Mouse (Mus musculus) myocyte (in vitro differentiated cells): ENCODE data around the gene Gja6.

Source experiments
- CEBPB ChIP-seq: IDR thresholded peaks from 2 replicates; pipeline ENCODE4 v1.6.1; 2011; ENCODE audit warnings: mild to moderate bottlenecking, moderate library complexity; ENCODE audit not compliant: poor library complexity, insufficient read depth, severe bottlenecking
- E2F4 ChIP-seq: IDR thresholded peaks from one replicate; pipeline ENCODE4 v1.6.1; 2011; ENCODE audit warnings: mild to moderate bottlenecking, control low read depth, moderate library complexity; ENCODE audit not compliant: insufficient read depth
- MAX ChIP-seq: IDR thresholded peaks from one replicate; pipeline ENCODE4 v1.6.1; 2011; ENCODE audit warnings: low read depth, mild to moderate bottlenecking, control low read depth
- MYOD1 ChIP-seq, 3 experiments: IDR thresholded peaks; one replicate each; pipeline ENCODE4 v1.6.1; 2011; ENCODE audit warnings: control low read depth in 2 of 3, low read depth in 2 of 3, mild to moderate bottlenecking in 2 of 3, moderate library complexity in 1 of 3; ENCODE audit not compliant: insufficient read length in 2 of 3, control insufficient read depth in 1 of 3
- MYOG ChIP-seq, 3 experiments: IDR thresholded peaks; one replicate each; pipeline ENCODE4 v1.6.1; 2011; ENCODE audit warnings: control low read depth in 2 of 3, low read depth in 2 of 3, mild to moderate bottlenecking in 2 of 3; ENCODE audit not compliant: insufficient read length in 2 of 3, control insufficient read depth in 1 of 3, insufficient read depth in 1 of 3
- POLR2A ChIP-seq: IDR thresholded peaks from one replicate; pipeline ENCODE4 v1.6.1; 2011; ENCODE audit warnings: low read depth, mild to moderate bottlenecking, control low read depth, moderate library complexity; ENCODE audit not compliant: insufficient read length
- POLR2AphosphoS2 ChIP-seq: IDR thresholded peaks from one replicate; pipeline ENCODE4 v1.6.1; 2011; ENCODE audit warnings: low read depth, control low read depth; ENCODE audit not compliant: insufficient read length
- REST ChIP-seq: IDR thresholded peaks from one replicate; pipeline ENCODE4 v1.6.1; 2011; ENCODE audit warnings: mild to moderate bottlenecking, control low read depth, moderate library complexity; ENCODE audit not compliant: insufficient read depth, insufficient read length
- SRF ChIP-seq: IDR thresholded peaks from one replicate; pipeline ENCODE4 v1.6.1; 2011; ENCODE audit warnings: low read depth; ENCODE audit not compliant: control insufficient read depth, insufficient read length
- TCF12 ChIP-seq: IDR thresholded peaks from one replicate; pipeline ENCODE4 v1.6.1; 2011; ENCODE audit warnings: mild to moderate bottlenecking, control low read depth; ENCODE audit not compliant: poor library complexity, insufficient read depth, severe bottlenecking
- TCF3 ChIP-seq: IDR thresholded peaks from one replicate; pipeline ENCODE4 v1.6.1; 2011; ENCODE audit warnings: low read depth, control low read depth; ENCODE audit not compliant: insufficient read length
- USF1 ChIP-seq: IDR thresholded peaks from one replicate; pipeline ENCODE4 v1.6.1; 2011; ENCODE audit warnings: low read depth, mild to moderate bottlenecking, control low read depth, moderate library complexity

- TF ChIP-seq POLR2A (no peak), MAX (no peak), POLR2AphosphoS2 (no peak), REST (no peak), SRF (no peak), E2F4 (no peak), CEBPB (no peak), TCF12 (no peak), MYOD1 (IDR thresholded peaks at IDR 0.05; ENCODE audit: control insufficient read depth in 1 of 3, insufficient read length in 2 of 3, low read depth in 2 of 3) (no peak), USF1 (no peak), MYOG (IDR thresholded peaks at IDR 0.05; ENCODE audit: control insufficient read depth in 1 of 3, insufficient read depth in 1 of 3, insufficient read length in 2 of 3, low read depth in 2 of 3) (no peak), TCF3 (no peak)
These were observed 28.7 kb upstream of the Gja6 start for GRCm38 (mm10) chrX:160935541-160935940.
